Mouse (Mus musculus): ENCODE results near the gene Usp17le. TPM values are rescaled to one million over a fixed set of nuclear protein-coding genes. Genes with fewer than 3 reads are reported as not detected.
"Not testable (repeated sequence)": the region's sequence is repeated elsewhere in the genome, so short reads cannot be mapped to it uniquely, and the experiment has no call there.

Gene Usp17le
- not detected in 2 replicates for polyA plus RNA-seq (2015; fragmentation: Nextera tagmentation; extraction: Ambion mirVana)

DNA sequence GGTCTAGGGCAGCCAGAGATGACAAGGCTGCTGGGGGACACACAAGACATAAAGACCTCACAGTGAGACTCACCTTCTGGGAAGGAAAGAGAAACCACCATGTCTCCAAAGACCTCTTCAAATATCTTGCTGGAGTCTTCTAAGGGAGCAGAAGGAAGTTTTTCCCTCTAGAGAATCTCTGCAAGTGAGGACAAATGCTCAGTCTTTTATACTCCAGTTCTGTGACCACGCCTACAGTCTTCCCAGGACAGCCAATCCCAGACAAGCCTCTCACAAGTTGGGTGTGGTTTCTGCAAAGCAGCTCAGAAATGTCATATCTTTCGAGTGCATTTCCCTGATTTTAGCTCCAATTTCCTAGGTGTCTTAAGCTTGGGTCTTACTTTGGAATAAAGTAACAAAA is at the start of gene Usp17le:
Gene Usp17le, minus strand, starts transcription at position 101 of the 400 bp plus-strand sequence.
- ATAC-seq; H3K4me1 ChIP-seq (ENCODE audit: control insufficient read depth, insufficient read depth, low read depth, low read length); H3K4me2 ChIP-seq (ENCODE audit: low read length); H3K4me3 ChIP-seq (ENCODE audit: low read length); H3K36me3 ChIP-seq (ENCODE audit: control insufficient read depth, insufficient read depth, low read length); H3K27ac ChIP-seq (ENCODE audit: low read depth, low read length); H3K9ac ChIP-seq (ENCODE audit: low read depth, low read length); H3K9me3 ChIP-seq (ENCODE audit: control insufficient read depth, low read length); H3K27me3 ChIP-seq (replicated peaks; ENCODE audit: control insufficient read depth, insufficient read depth, low read length): not testable (repeated sequence)
- WGBS: 77% methylated on average over 2 of the region's 2 CpGs

DNA sequence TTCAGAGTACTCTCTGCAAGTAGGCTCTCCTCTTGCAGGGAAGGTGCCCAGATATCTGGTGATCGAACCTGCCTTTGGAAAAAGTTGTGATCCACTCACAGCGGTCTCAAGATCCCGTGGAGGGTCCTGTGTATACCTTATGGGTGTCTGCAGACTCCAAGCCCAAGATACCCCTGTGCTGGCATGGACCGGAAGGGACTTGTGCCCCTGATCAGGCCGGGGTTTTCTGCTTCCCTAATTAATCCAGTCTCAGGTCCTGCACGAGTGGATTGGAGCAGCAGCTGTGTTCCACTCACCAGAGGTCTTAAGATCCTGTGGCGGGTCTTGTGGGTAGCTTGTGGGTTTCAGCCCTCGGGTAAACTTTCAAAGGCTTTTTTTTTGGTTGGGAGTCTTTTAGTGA is 33.1 kb upstream of the Usp17le start:
- not testable (repeated sequence) for H3K4me2 ChIP-seq (ENCODE audit: low read length); H3K27me3 ChIP-seq (replicated peaks; ENCODE audit: control insufficient read depth, insufficient read depth, low read length); H3K4me3 ChIP-seq (ENCODE audit: low read length); H3K27ac ChIP-seq (ENCODE audit: low read depth, low read length); H3K36me3 ChIP-seq (ENCODE audit: control insufficient read depth, insufficient read depth, low read length); H3K9me3 ChIP-seq (ENCODE audit: control insufficient read depth, low read length); ATAC-seq; H3K4me1 ChIP-seq (ENCODE audit: control insufficient read depth, insufficient read depth, low read depth, low read length); H3K9ac ChIP-seq (ENCODE audit: low read depth, low read length)
- 84% methylated on average over 8 of the region's 8 CpGs for WGBS

DNA sequence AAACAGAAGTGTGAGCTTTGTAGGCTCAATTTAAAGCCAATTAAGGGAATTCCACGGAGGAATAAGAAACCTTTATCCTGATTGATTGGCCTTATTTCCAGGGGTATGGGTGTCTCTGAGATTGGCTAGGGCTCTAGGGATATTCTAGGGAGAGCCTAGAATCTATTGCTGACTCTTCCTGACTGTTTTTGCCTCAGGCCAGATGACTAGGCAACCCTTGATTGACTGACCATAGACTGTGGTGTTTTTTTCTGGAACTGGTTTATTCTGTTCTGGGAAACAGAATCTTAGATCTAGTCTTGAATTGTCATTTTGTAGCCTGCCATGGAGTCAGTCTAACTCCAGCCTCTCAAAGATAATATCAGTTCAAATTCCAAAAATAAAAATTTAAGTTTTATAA is 13.5 kb upstream of the Usp17le start:
- WGBS: 77% methylated on average over 1 of the region's 1 CpGs
- no peak for ATAC-seq
- no peaks in the 10 kb centered on the region for H3K36me3 ChIP-seq (ENCODE audit: control insufficient read depth, insufficient read depth, low read length)
- H3K9me3 ChIP-seq (ENCODE audit: control insufficient read depth, low read length): no peaks in the 10 kb centered on the region
- no peak overlapping the region for H3K4me3 ChIP-seq (ENCODE audit: low read length)
- no peak overlapping the region for H3K9ac ChIP-seq (ENCODE audit: low read depth, low read length)
- H3K4me2 ChIP-seq (ENCODE audit: low read length): no peak overlapping the region
- H3K27me3 ChIP-seq (replicated peaks; ENCODE audit: control insufficient read depth, insufficient read depth, low read length): no peaks in the 10 kb centered on the region
- H3K27ac ChIP-seq (ENCODE audit: low read depth, low read length): no peak overlapping the region
- H3K4me1 ChIP-seq (ENCODE audit: control insufficient read depth, insufficient read depth, low read depth, low read length): no peaks in the 10 kb centered on the region

Other genes starting within 250 kb of the Usp17le start
- not detected in 2 replicates for gene Olfr651, start 227.3 kb downstream of the Usp17le start, polyA plus RNA-seq (2015; fragmentation: Nextera tagmentation; extraction: Ambion mirVana)
- gene Olfr652, start 216.6 kb downstream of the Usp17le start, polyA plus RNA-seq (2015; fragmentation: Nextera tagmentation; extraction: Ambion mirVana): 0.08 and 0.10 TPM in 2 replicates
- gene Olfr653, start 200.2 kb downstream of the Usp17le start, polyA plus RNA-seq (2015; fragmentation: Nextera tagmentation; extraction: Ambion mirVana): 0.05 TPM in 1 of 2 replicates, not detected in the other
- gene Olfr654, start 190.4 kb downstream of the Usp17le start, polyA plus RNA-seq (2015; fragmentation: Nextera tagmentation; extraction: Ambion mirVana): not detected in 2 replicates
- not detected in 2 replicates for gene Olfr655, start 175.7 kb downstream of the Usp17le start, polyA plus RNA-seq (2015; fragmentation: Nextera tagmentation; extraction: Ambion mirVana)
- gene Olfr656, start 163.5 kb downstream of the Usp17le start, polyA plus RNA-seq (2015; fragmentation: Nextera tagmentation; extraction: Ambion mirVana): not detected in 2 replicates
- gene Olfr657, start 152.7 kb downstream of the Usp17le start, polyA plus RNA-seq (2015; fragmentation: Nextera tagmentation; extraction: Ambion mirVana): not detected in 2 replicates
- 0.16 and 0.25 TPM in 2 replicates for gene Olfr658, start 130.2 kb downstream of the Usp17le start, polyA plus RNA-seq (2015; fragmentation: Nextera tagmentation; extraction: Ambion mirVana)
- gene Olfr659, start 110.7 kb downstream of the Usp17le start, polyA plus RNA-seq (2015; fragmentation: Nextera tagmentation; extraction: Ambion mirVana): not detected in 2 replicates
- gene Olfr661, start 91.0 kb downstream of the Usp17le start, polyA plus RNA-seq (2015; fragmentation: Nextera tagmentation; extraction: Ambion mirVana): not detected in 2 replicates
- gene Usp17lb, start 65.1 kb upstream of the Usp17le start, polyA plus RNA-seq (2015; fragmentation: Nextera tagmentation; extraction: Ambion mirVana): not detected in 2 replicates
- not detected in 2 replicates for gene Usp17la, start 79.5 kb upstream of the Usp17le start, polyA plus RNA-seq (2015; fragmentation: Nextera tagmentation; extraction: Ambion mirVana)
- gene Olfr665, start 100.6 kb upstream of the Usp17le start, polyA plus RNA-seq (2015; fragmentation: Nextera tagmentation; extraction: Ambion mirVana): not detected in 2 replicates
- gene Olfr666, start 118.5 kb upstream of the Usp17le start, polyA plus RNA-seq (2015; fragmentation: Nextera tagmentation; extraction: Ambion mirVana): not detected in 2 replicates
- not detected in 2 replicates for gene Olfr667, start 144.0 kb upstream of the Usp17le start, polyA plus RNA-seq (2015; fragmentation: Nextera tagmentation; extraction: Ambion mirVana)
- not detected in 2 replicates for gene Olfr668, start 150.6 kb upstream of the Usp17le start, polyA plus RNA-seq (2015; fragmentation: Nextera tagmentation; extraction: Ambion mirVana)
- not detected in 2 replicates for gene Olfr669, start 156.8 kb upstream of the Usp17le start, polyA plus RNA-seq (2015; fragmentation: Nextera tagmentation; extraction: Ambion mirVana)
- gene Olfr670, start 185.2 kb upstream of the Usp17le start, polyA plus RNA-seq (2015; fragmentation: Nextera tagmentation; extraction: Ambion mirVana): not detected in 2 replicates
- not detected in 2 replicates for gene Olfr671, start 201.7 kb upstream of the Usp17le start, polyA plus RNA-seq (2015; fragmentation: Nextera tagmentation; extraction: Ambion mirVana)
- gene Olfr672, start 224.6 kb upstream of the Usp17le start, polyA plus RNA-seq (2015; fragmentation: Nextera tagmentation; extraction: Ambion mirVana): not detected in 2 replicates

All from hindbrain, embryonic 16.5 days (tissue).